Mouse (Mus musculus): ENCODE measurements at regions not wholly inside any gene's neighbourhood (a gene's known extent, or its start where the extent isn't known, plus 50 kb on each side); places are given as distances from the start of the nearest gene placed in this dataset.

DNA sequence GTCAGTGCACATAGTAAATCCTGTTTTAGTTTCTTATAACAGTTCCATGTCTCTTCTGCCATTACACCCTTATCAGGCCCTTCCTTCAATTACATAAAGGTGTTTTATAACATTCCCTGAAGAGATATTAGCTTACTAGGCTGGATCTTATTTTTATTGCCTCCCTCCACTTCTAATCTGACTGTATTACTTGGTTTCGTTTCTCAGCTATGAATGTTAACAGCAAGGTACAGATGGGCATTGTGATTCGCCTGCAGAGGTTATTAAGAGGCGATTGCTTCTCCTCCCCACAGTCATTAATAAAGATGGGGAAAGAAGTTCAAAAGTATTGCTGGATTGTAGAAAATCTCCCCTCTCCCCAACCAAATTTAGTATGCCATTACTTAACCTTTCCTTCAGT lies 66.4 kb upstream of the Frg1 start:
- DNase-seq: no peak

DNA sequence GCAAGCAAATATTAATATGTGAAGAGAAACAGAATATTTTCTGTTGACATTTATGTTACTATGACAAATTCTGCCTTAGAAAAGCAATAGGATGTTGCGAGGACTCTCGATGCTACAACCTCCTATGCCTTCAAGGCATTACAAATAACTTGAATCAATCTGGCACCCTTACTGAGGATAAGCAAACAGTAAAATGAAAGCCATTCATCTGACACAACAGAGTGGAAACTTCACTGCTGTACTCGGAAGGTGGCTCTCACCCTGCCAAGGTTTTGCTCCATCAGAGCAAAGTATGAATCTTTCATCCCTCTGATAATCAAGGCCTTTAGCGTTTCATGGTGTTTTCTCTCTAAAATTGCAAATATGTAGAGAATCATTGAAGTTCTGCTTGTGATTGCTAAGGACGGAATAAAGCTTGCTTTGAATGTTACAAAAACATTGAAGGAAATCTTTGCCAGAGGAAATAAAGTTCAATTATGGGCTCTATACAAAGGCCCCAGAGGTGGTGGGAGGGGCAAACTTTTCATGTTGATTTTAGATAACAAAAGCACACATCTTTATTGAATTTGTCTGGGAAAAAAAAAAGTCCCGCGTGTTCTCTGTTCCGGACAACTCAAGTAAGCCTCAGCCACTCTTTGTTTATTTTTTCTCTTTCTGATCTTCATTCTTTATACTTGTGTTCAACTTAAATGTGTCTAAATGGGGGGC lies 56.3 kb upstream of the Frg1 start:
- no peak for DNase-seq

DNA sequence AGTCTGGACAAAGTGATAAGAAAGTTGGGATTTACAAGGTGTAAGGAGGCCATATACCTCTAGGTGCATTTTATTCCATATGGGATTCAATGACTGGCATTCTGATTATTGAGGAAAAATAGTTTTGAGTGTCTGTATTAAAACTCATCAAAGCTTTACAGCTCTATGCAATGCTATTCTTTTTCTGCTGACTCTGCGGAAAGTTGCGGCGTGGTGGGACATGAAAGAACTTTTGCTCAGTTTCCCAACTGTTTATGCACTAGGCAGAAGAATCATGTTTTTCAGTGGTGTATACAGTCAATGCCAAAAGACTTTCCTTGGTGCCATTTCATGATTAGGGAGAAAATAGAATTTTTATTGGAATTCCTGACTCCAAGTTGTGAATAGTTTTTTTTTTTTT lies 55.4 kb upstream of the Frg1 start:
- no peak for DNase-seq
